In the genomic region with DNA sequence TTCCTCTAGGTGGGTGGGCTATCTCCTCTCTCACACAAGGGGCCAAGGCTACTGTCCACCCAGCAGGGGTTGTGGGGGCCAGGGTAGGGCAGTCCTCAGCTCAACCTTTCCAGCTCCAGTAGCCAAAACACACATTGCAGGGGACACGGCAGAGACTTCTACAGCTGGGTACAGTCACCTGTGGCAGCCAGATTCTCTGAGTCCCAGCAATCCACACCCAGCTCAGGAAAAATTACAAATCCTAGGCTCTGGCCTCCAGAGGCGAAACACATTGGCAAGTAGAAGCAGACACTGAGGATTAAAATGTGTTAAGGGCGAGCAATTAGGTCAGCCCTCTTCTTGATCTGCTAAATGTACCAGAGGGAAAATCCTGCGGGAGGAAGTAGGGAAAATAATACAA, we compare ENCODE assay signal across 5 mouse cellular contexts.
"Had no signal": no experiment of that assay in that cellular context is flagged by ENCODE, and none has a peak within 500 bp of the region (broad histone marks: within the 10 kb centered on the region; RNA-seq: fewer than 3 reads in every experiment).

No protein-coding gene starts in this region.

- DNase-seq: kidney, adult 18-20 months; lung, adult 18-20 months; right cerebral cortex, postnatal 4 days; spleen, adult 18-20 months; thymus, postnatal 36 days had no signal
